Mouse (Mus musculus): ENCODE measurements around the gene Klk8. TPM values are rescaled to one million over a fixed set of nuclear protein-coding genes. Genes with fewer than 3 reads are reported as not detected.

Gene Klk8
- 9.5 and 11.3 TPM in 2 replicates for total RNA-seq (2014; rRNA removed)
- 10.8 and 12.5 TPM in 2 replicates for polyA plus RNA-seq (2015; fragmentation: Nextera tagmentation; extraction: Ambion mirVana)

DNA sequence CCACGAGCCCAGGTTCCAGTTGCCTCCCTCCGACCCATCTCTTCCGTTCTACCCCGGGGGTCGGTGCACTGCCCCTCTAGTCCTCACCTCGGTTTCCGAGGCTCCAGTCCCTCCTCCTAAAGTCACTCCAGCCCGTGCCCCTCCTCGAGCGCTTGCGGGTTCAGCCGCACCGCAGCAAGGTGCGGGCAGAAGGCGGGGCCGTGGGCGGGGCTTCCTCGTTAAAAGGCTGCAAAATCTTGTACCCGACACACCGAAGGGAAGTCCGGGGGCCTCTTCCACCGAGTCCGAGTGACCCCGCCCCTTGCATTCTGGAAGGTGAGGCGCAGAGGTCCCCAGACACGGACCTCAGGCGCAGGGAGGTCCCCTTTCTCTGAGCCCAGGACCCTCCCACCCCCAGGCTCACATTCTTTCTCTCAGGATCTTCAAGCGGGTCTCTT lies at the start of gene Klk8:
Gene Klk8, plus strand, starts transcription at position 245 of the 437 bp plus-strand sequence.
- peaks cover 9% of the 10 kb centered on the region; the same call in 1 of the 2 replicates for H3K4me1 ChIP-seq (ENCODE audit: insufficient read depth, low read length)
- peak within 1 kb of the TSS; percentile 73 for H3K4me2 ChIP-seq (ENCODE audit: low read depth, low read length)
- peak within 1 kb of the TSS; percentile 45 for H3K9ac ChIP-seq (replicated peaks; ENCODE audit: low read length)
- ATAC-seq: peak; percentile 53; the same call in 1 of the 2 replicates
- no peaks in the 10 kb centered on the region for H3K36me3 ChIP-seq (ENCODE audit: insufficient read depth, low read length)
- peak; percentile 19 for DNase-seq (ENCODE audit: low spot score)
- peak within 1 kb of the TSS; percentile 44 for H3K4me3 ChIP-seq (ENCODE audit: low read length)
- H3K27ac ChIP-seq: no peak within 1 kb of the TSS
- no peaks in the 10 kb centered on the region for H3K9me3 ChIP-seq (ENCODE audit: low read length)
- WGBS: under 1% methylated on average over 28 of the region's 28 CpGs
- no peak for TF ChIP-seq CTCF (IDR thresholded peaks at IDR 0.05; ENCODE audit: low read depth)
- 0 out of 2 replicates have a peak, but pooled peaks cover 10% of the 10 kb centered on the region for H3K27me3 ChIP-seq (ENCODE audit: insufficient read depth, low read length)

DNA sequence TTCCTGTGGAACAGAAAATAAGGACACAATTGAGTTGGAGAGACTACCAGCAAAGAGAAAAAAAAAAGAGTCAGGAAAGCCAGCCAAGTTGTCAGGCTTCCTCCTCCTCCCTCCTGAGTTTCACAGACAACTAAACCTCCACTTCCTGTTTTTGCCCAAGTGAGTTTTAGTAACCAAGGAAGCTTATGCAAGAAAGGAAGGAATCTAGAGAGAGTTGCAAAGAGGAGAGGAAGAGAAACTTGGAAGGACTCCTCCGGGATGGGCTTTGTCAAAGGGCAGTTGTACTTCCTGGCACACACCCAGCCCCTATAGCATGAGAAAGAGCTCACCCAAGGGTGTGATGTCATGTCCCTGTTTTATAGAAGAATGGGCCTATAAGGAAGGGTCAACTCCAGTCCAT lies 49.6 kb upstream of the Klk8 start:
- H3K4me1 ChIP-seq (ENCODE audit: insufficient read depth, low read length): no peaks in the 10 kb centered on the region
- H3K27ac ChIP-seq: no peak overlapping the region
- no peak overlapping the region for H3K4me2 ChIP-seq (ENCODE audit: low read depth, low read length)
- H3K9me3 ChIP-seq (ENCODE audit: low read length): no peaks in the 10 kb centered on the region
- no peak overlapping the region for H3K4me3 ChIP-seq (ENCODE audit: low read length)
- no peaks in the 10 kb centered on the region for H3K27me3 ChIP-seq (ENCODE audit: insufficient read depth, low read length)
- H3K36me3 ChIP-seq (ENCODE audit: insufficient read depth, low read length): no peaks in the 10 kb centered on the region
- TF ChIP-seq CTCF (IDR thresholded peaks at IDR 0.05; ENCODE audit: low read depth): no peak
- no peak overlapping the region for H3K9ac ChIP-seq (replicated peaks; ENCODE audit: low read length)
- DNase-seq (ENCODE audit: low spot score) (peak; percentile 17), ATAC-seq (no peak)
- 37% methylated on average over 1 of the region's 1 CpGs for WGBS

DNA sequence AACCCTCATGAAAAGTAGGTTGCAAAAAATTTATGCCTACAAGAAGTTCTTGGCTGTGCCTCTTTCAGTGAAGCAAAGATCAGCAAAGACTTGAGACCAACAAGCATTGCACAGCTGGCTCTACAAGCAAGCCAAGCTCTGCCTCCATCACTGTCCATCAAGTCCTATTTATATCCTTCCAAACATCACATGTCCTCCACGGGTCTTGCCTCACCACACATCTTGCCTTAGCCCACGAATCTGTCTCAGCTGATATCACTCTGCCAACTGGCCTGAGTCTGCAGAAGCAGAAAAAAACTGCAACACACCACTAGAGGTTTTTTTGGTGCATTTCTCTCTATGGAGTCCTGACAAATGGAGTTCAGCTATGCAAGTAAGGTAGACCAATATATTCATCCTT lies 44.6 kb upstream of the Klk8 start:
- DNase-seq (ENCODE audit: low spot score): no peak
- TF ChIP-seq CTCF (IDR thresholded peaks at IDR 0.05; ENCODE audit: low read depth): no peak
- H3K9me3 ChIP-seq (ENCODE audit: low read length): no peaks in the 10 kb centered on the region
- no peak overlapping the region for H3K9ac ChIP-seq (replicated peaks; ENCODE audit: low read length)
- no peak overlapping the region for H3K27ac ChIP-seq
- no peaks in the 10 kb centered on the region for H3K4me1 ChIP-seq (ENCODE audit: insufficient read depth, low read length)
- no peak for ATAC-seq
- no peaks in the 10 kb centered on the region for H3K36me3 ChIP-seq (ENCODE audit: insufficient read depth, low read length)
- no peak overlapping the region for H3K4me2 ChIP-seq (ENCODE audit: low read depth, low read length)
- no peak overlapping the region for H3K4me3 ChIP-seq (ENCODE audit: low read length)
- WGBS: 69% methylated on average over 2 of the region's 2 CpGs
- H3K27me3 ChIP-seq (ENCODE audit: insufficient read depth, low read length): no peaks in the 10 kb centered on the region

DNA sequence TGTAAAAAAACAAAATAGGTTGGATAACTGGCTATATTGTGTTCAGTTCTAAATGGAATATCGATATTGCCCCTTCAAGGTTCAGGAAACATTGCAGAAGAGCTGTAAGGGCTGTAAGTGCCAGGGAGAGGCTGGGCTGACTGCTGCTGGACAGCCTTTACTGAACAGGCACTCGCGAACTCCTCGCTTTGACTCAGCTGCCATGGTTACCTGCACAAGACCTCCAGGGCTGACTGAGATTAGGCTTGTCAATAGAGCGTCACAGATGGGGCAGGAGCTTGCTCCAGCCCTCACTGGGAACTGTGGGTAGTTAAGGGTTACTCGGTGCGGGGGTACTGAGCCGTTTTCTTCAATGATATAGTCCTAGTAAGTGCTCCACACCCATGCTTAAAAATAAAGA lies 30.9 kb upstream of the Klk8 start:
- Histone ChIP-seq H3K27me3 (ENCODE audit: insufficient read depth, low read length) (no peaks in the 10 kb centered on the region), H3K27ac (no peak overlapping the region), H3K9me3 (ENCODE audit: low read length) (no peaks in the 10 kb centered on the region), H3K4me1 (ENCODE audit: insufficient read depth, low read length) (no peaks in the 10 kb centered on the region), H3K4me3 (ENCODE audit: low read length) (no peak overlapping the region), H3K36me3 (ENCODE audit: insufficient read depth, low read length) (no peaks in the 10 kb centered on the region), H3K4me2 (ENCODE audit: low read depth, low read length) (no peak overlapping the region), H3K9ac (replicated peaks; ENCODE audit: low read length) (no peak overlapping the region)
- WGBS: 35% methylated on average over 8 of the region's 8 CpGs
- ATAC-seq: peak; percentile 51; the same call in 1 of the 2 replicates
- DNase-seq (ENCODE audit: low spot score): peak; percentile 11
- TF ChIP-seq CTCF (IDR thresholded peaks at IDR 0.05; ENCODE audit: low read depth): no peak

DNA sequence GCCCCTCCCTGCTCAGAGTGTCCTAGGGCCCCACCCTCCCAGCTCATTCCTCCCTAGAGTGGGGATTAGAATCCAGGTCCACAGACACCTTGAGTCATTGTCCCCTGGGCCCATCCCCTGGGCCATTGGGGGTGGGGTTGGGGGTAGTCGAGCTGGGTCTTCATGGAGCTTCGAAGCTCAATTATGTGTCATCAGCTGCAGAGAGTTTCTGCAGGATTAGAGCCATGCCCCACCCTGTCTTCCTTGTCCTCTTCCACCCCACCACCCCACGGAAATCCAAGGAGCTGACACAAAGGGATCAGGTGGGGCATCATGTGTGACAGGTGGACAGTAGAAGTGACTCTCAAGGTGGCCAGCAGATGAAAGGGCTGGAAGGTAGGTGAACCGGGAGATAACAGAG lies 28.8 kb upstream of the Klk8 start, which contains the start of gene Klk12:
Gene Klk12, plus strand, starts transcription at position 301 of the 400 bp plus-strand sequence.
- TF ChIP-seq CTCF (IDR thresholded peaks at IDR 0.05; ENCODE audit: low read depth): no peak
- no peak within 1 kb of the TSS for H3K4me2 ChIP-seq (ENCODE audit: low read depth, low read length)
- H3K27ac ChIP-seq: no peak within 1 kb of the TSS
- H3K36me3 ChIP-seq (ENCODE audit: insufficient read depth, low read length): no peaks in the 10 kb centered on the region
- WGBS: 83% methylated on average over 4 of the region's 4 CpGs
- ATAC-seq (no peak), DNase-seq (ENCODE audit: low spot score) (no peak)
- H3K4me1 ChIP-seq (ENCODE audit: insufficient read depth, low read length): no peaks in the 10 kb centered on the region
- no peaks in the 10 kb centered on the region for H3K27me3 ChIP-seq (ENCODE audit: insufficient read depth, low read length)
- no peak within 1 kb of the TSS for H3K4me3 ChIP-seq (ENCODE audit: low read length)
- no peaks in the 10 kb centered on the region for H3K9me3 ChIP-seq (ENCODE audit: low read length)
- H3K9ac ChIP-seq (replicated peaks; ENCODE audit: low read length): no peak within 1 kb of the TSS

DNA sequence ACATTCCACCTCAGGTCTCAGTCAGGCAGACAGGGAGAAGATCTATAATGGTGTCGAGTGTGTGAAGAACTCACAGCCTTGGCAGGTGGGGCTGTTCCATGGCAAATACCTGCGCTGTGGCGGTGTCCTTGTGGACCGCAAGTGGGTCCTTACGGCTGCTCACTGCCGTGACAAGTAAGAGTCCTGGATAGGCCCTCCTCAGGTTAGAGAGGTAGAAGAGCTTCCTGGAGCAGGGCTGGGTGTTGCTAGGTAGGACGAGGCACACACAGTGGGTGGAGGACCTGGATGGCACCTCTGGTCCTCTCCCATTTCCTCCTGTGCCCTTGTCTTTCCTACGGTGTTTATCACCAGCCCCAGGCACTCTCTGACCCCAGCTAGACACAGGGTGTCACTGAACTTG lies 27.7 kb upstream of the Klk8 start:
- no peak for DNase-seq (ENCODE audit: low spot score)
- H3K4me3 ChIP-seq (ENCODE audit: low read length): no peak overlapping the region
- no peak for TF ChIP-seq CTCF (IDR thresholded peaks at IDR 0.05; ENCODE audit: low read depth)
- no peaks in the 10 kb centered on the region for H3K36me3 ChIP-seq (ENCODE audit: insufficient read depth, low read length)
- H3K4me1 ChIP-seq (ENCODE audit: insufficient read depth, low read length): no peaks in the 10 kb centered on the region
- no peaks in the 10 kb centered on the region for H3K9me3 ChIP-seq (ENCODE audit: low read length)
- no peaks in the 10 kb centered on the region for H3K27me3 ChIP-seq (ENCODE audit: insufficient read depth, low read length)
- no peak for ATAC-seq
- no peak overlapping the region for H3K4me2 ChIP-seq (ENCODE audit: low read depth, low read length)
- H3K27ac ChIP-seq: no peak overlapping the region
- WGBS: 92% methylated on average over 8 of the region's 8 CpGs
- H3K9ac ChIP-seq (replicated peaks; ENCODE audit: low read length): no peak overlapping the region

DNA sequence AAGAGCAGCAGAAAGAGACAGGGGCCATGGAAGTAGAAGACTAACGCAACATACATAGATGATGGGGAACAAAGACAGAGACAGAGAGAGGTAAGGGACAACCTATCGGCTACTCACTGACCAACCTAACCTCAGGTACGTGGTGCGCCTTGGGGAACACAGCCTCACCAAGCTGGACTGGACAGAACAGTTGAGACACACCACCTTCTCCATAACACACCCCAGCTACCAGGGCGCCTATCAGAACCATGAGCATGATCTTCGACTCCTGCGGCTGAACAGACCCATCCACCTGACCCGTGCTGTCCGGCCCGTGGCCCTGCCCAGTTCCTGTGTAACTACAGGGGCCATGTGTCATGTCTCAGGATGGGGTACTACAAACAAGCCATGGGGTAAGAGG lies 26.7 kb upstream of the Klk8 start:
- WGBS: 94% methylated on average over 10 of the region's 10 CpGs
- ATAC-seq: no peak
- H3K4me1 ChIP-seq (ENCODE audit: insufficient read depth, low read length): no peaks in the 10 kb centered on the region

More for the DNA sequence above, 26.7 kb upstream of the Klk8 start:
- Histone ChIP-seq H3K27me3 (ENCODE audit: insufficient read depth, low read length) (no peaks in the 10 kb centered on the region), H3K9ac (replicated peaks; ENCODE audit: low read length) (no peak overlapping the region), H3K4me3 (ENCODE audit: low read length) (no peak overlapping the region), H3K27ac (no peak overlapping the region), H3K9me3 (ENCODE audit: low read length) (no peaks in the 10 kb centered on the region), H3K4me2 (ENCODE audit: low read depth, low read length) (no peak overlapping the region), H3K36me3 (ENCODE audit: insufficient read depth, low read length) (no peaks in the 10 kb centered on the region)
- no peak for TF ChIP-seq CTCF (IDR thresholded peaks at IDR 0.05; ENCODE audit: low read depth)
- DNase-seq (ENCODE audit: low spot score): no peak

Measured in hindbrain, postnatal 0 days (tissue).